Mouse (Mus musculus) limb, embryonic 14.5 days (tissue): Measurements from ENCODE around the gene Pdcl3. TPM values are rescaled to one million over a fixed set of nuclear protein-coding genes. Genes with fewer than 3 reads are reported as not detected.
A peak's percentile ranks its signal among the peaks of the same experiment; 100 is the strongest.

Experiments
- ATAC-seq: fragments of 200-750 bp; cut with Nextera tagmentation; 2 replicates; pipeline ENCODE4 v1.8.0; 2017; ENCODE audit warnings: low read depth, moderate number of reproducible peaks, moderate TSS enrichment; ENCODE audit not compliant: low FRiP score
- DNase-seq: peaks from one replicate; pipeline ENCODE4 v3.0.0-alpha.2; 2015; ENCODE audit warnings: low spot score
- H3K27ac ChIP-seq: fragments of 300-500 bp; sonication (generic); replicated peaks from 2 replicates; pipeline ENCODE4 v1.5.1; 2014; ENCODE audit warnings: low read depth, mild to moderate bottlenecking, low read length, moderate library complexity, mixed read lengths
- H3K27me3 ChIP-seq: fragments of 300-500 bp; sonication (generic); 2 replicates; pipeline ENCODE4 v1.6.1; 2014; ENCODE audit warnings: low read length, mixed read lengths; ENCODE audit not compliant: control insufficient read depth, insufficient read depth
- H3K36me3 ChIP-seq: fragments of 300-500 bp; sonication (generic); 2 replicates; pipeline ENCODE4 v1.6.1; 2014; ENCODE audit warnings: mild to moderate bottlenecking, low read length, moderate library complexity, mixed read lengths; ENCODE audit not compliant: control insufficient read depth, insufficient read depth
- H3K4me1 ChIP-seq: fragments of 300-500 bp; sonication (generic); 2 replicates; pipeline ENCODE4 v1.6.1; 2014; ENCODE audit warnings: antibody characterized with exemption, low read length, mixed read lengths; ENCODE audit not compliant: control insufficient read depth, insufficient read depth
- H3K4me2 ChIP-seq: fragments of 300-500 bp; sonication (generic); replicated peaks from 2 replicates; pipeline ENCODE4 v1.6.1; 2014; ENCODE audit warnings: low read depth, mild to moderate bottlenecking, low read length, moderate library complexity; ENCODE audit not compliant: severe bottlenecking
- H3K4me3 ChIP-seq: fragments of 300-500 bp; sonication (generic); replicated peaks from 2 replicates; pipeline ENCODE4 v1.5.1; 2014; ENCODE audit warnings: low read length
- H3K9ac ChIP-seq: fragments of 300-500 bp; sonication (generic); 2 replicates; pipeline ENCODE4 v1.6.1; 2014; ENCODE audit warnings: mild to moderate bottlenecking, low read depth, low read length, moderate library complexity; ENCODE audit not compliant: severe bottlenecking
- H3K9me3 ChIP-seq: fragments of 300-500 bp; sonication (generic); 2 replicates; pipeline ENCODE4 v1.6.1; 2016; ENCODE audit warnings: low read length; ENCODE audit not compliant: control insufficient read depth
- POLR2A ChIP-seq: fragments of 200-500 bp; IDR thresholded peaks from 2 replicates; pipeline ENCODE4 v1.8.0; 2012; ENCODE audit warnings: inconsistent platforms, mild to moderate bottlenecking, moderate library complexity, borderline replicate concordance; ENCODE audit not compliant: insufficient read depth, insufficient read length; ENCODE audit errors: extremely low read depth
- WGBS: fragments of 180-500 bp; shearing (Covaris S2); extraction: QIAGEN DNeasy Blood & Tissue Kit; methylation state at CpG from one replicate; pipeline ENCODE4 v1.1.7; 2014; 5-methylcytosine and 5-hydroxymethylcytosine counted together
- polyA plus RNA-seq, 2 experiments: library from polyadenylated mRNA; depleted of rRNA in 1 of 2; stranded (reverse) in 1 of 2; unstranded in 1 of 2; fragments of >200 nt; fragmentation: Nextera tagmentation in 1 of 2; extraction: Ambion mirVana in 1 of 2; gene quantifications; 2 replicates each; pipeline versions ENCODE4 v1.2.1 to v1.2.3; 2012 to 2014

Pdcl3 gene
- polyA plus RNA-seq, 2 experiments, result 85.8 to 143 TPM

DNA sequence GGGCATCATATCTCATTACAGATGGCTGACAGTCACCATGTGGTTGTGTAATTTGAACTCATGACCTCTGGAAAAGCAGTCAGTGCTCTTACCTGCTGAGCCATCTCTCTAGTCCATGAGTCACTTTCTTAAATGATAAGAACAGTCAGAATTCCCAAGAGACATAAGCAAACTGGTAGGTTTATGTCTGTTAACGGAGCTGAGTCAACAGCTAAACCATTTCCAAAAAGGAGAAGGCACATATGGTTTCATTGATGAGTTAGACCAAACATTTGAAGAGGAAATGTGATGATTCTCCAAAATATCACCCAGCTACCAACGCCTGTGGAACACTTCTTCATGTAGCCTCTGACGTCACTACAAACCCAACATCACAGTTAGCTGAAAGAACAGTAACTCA lies 13.7 kb upstream of the Pdcl3 start:
- H3K27ac ChIP-seq, result no peak overlapping the region
- whole genome bisulfite sequencing, result 89% methylated on average over 3 of the region's 3 CpGs
- no peaks in the 10 kb centered on the region for H3K27me3 ChIP-seq
- ATAC-seq (no peak), DNase-seq (no peak)
- H3K4me1 ChIP-seq, result no peaks in the 10 kb centered on the region
- no peak overlapping the region for H3K4me2 ChIP-seq
- no peak overlapping the region for H3K4me3 ChIP-seq
- TF ChIP-seq POLR2A, result no peak
- no peaks in the 10 kb centered on the region for H3K9me3 ChIP-seq
- H3K36me3 ChIP-seq, result no peaks in the 10 kb centered on the region
- no peak overlapping the region for H3K9ac ChIP-seq

DNA sequence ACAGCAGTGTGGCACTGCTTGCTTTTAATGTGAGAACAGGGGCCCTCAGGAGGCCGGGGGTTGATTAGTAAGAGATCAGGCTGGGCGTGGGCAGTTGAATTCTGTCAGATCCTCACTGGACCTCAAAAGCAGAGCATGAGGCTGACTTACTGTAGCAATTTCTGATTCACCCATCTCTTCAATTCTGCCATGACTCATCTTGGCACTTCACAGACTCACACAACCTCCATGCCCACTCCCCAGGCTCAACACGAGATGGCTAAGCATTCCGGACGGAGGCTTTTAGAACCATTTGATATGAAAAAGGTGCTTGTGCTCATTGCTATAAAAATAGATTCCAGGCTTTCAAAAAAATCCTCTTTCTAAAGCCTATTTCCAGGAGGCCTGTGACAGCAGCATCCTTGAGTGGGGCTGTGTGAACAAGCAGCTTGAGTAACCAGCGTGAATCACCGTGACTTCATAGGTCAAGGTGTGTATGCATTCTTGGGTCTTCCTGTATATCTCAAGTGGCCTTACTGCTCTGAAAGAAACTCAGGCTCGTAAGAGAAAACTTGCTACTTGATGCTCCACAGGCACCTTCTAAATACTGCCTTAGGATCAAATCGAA lies 12.3 kb upstream of the Pdcl3 start:
- no peak for ATAC-seq
- no peak overlapping the region for H3K4me2 ChIP-seq
- no peaks in the 10 kb centered on the region for H3K36me3 ChIP-seq
- no peaks in the 10 kb centered on the region for H3K9me3 ChIP-seq
- DNase-seq, result no peak
- no peaks in the 10 kb centered on the region for H3K27me3 ChIP-seq
- no peak for TF ChIP-seq POLR2A
- no peaks in the 10 kb centered on the region for H3K4me1 ChIP-seq
- WGBS, result 78% methylated on average over 9 of the region's 9 CpGs
- H3K27ac ChIP-seq, result no peak overlapping the region
- H3K9ac ChIP-seq, result no peak overlapping the region
- H3K4me3 ChIP-seq, result no peak overlapping the region

- Histone ChIP-seq H3K9ac (no peak overlapping the region), H3K36me3 (no peaks in the 10 kb centered on the region), H3K4me1 (no peaks in the 10 kb centered on the region), H3K27me3 (no peaks in the 10 kb centered on the region), H3K4me2 (no peak overlapping the region), H3K27ac (no peak overlapping the region), H3K4me3 (no peak overlapping the region), H3K9me3 (no peaks in the 10 kb centered on the region)
- TF ChIP-seq POLR2A, result no peak
- WGBS, result 78% methylated on average over 7 of the region's 7 CpGs
- no peak for ATAC-seq
- DNase-seq, result no peak
Measured at GRCm38 (mm10) chr1:38979953-38980352, 5.5 kb upstream of the Pdcl3 start.

DNA sequence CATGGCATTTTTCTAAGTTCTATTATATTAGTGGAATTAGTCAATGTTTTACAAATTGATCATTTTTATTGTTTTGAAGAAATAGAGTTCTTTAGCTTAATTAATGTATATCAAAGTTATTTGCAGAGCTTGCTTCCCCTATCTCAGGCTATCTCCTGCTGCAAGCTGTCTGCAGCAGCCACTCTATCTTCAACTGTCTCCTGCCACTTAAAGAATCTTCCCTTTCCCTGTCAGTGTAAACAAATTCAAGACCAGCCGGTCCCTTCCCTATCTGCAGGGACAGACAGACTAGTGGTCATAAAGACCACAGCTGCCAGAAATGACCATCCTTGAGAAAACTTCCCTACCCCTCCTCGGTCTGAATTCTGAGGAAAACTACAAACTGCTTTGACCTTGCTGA lies 1.5 kb upstream of the Pdcl3 start:
- Histone ChIP-seq H3K4me3 (no peak overlapping the region), H3K27me3 (no peaks in the 10 kb centered on the region), H3K4me2 (no peak overlapping the region), H3K4me1 (peaks cover 5% of the 10 kb centered on the region), H3K9me3 (no peaks in the 10 kb centered on the region), H3K36me3 (no peaks in the 10 kb centered on the region), H3K27ac (no peak overlapping the region), H3K9ac (no peak overlapping the region)
- DNase-seq (no peak), ATAC-seq (no peak)
- 40% methylated on average over 2 of the region's 2 CpGs for WGBS
- TF ChIP-seq POLR2A, result no peak

- Histone ChIP-seq H3K27me3 (no peaks in the 10 kb centered on the region), H3K9ac (peak overlapping the region; percentile 72), H3K36me3 (peaks cover 11% of the 10 kb centered on the region; the same call in 1 of the 2 replicates), H3K9me3 (no peaks in the 10 kb centered on the region), H3K4me2 (peak overlapping the region; percentile 61), H3K27ac (peak overlapping the region; percentile 85), H3K4me3 (peak overlapping the region; percentile 82), H3K4me1 (peaks cover 5% of the 10 kb centered on the region)
- no peak for TF ChIP-seq POLR2A
- DNase-seq (peak; percentile 96), ATAC-seq (peak; percentile 98)
- 4% methylated on average over 37 of the region's 38 CpGs for WGBS
Measured at GRCm38 (mm10) chr1:38987080-38987864, 1.9 kb downstream of the Pdcl3 start.
